Mouse (Mus musculus) megakaryocyte, embryonic 14.5 days (primary cell): ENCODE data around the gene Cytl1.

Experiments used
- FLI1 ChIP-seq: IDR thresholded peaks from 2 replicates; pipeline ENCODE4 v1.6.1; 2012; ENCODE audit warnings: low read length, inconsistent platforms, mixed read lengths
- GATA1 ChIP-seq: IDR thresholded peaks from 3 replicates; pipeline ENCODE4 v1.6.1; 2012; ENCODE audit warnings: mixed read lengths, low read length, inconsistent platforms, borderline replicate concordance

DNA sequence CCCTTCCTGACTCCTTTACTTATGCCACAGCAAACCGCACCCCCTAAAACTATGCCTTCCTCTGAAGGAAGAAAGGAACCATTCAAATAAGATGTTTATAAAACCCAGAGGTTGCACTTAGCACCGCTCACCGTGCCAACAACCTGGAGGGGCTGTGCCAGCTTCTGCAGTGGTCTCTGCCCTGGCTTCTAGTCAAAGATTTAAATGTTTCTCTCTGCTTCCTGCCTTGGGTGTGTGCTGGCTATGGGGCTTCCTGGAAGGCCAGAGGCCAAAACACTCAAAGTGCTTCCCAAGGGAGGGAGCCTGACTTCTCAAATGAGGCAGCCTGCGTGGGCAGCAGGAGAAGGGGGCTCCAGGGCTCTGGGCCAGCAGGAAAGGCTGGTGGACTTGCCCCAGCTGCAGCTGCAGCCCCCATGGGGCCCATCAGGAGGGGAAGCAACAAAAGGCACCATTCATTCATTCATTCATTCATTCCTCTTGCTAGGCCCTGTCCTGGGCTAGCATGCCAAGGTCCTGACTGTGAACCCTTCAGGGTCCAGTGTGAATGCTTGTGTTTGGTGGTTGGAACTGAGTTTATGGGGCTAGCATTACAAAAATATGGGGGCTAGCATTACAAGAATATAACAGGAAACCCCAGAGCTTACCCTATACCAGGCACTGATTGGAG, 10.0 kb upstream of the Cytl1 start:
- TF ChIP-seq GATA1 = no peak
- TF ChIP-seq FLI1 = no peak
